15 mouse cellular contexts compared by ENCODE assay signal in the genomic region with DNA sequence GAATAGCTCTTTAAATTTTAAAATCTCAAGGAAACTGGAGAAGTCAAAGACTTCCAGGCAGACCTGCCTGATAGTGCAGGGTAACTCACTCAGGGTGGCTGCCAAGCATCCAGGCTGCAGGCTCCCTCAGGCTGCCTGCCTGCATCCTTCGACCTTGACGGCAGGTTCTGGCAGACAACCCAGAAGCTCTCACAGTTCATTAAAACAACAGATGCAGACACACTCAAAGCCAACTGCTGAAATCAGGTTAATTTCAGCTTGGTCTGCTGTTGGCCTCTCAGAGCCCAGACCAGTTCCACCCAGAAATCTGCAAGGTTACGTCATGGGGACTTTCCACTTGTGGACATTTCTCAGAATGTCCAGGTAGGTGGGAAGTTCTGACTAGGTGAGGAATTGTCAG.
DNase-seq lines count a peak whose midpoint lies in the region; ATAC-seq lines count a peak whose summit lies in the region.
"Had no signal": no experiment of that assay in that cellular context is flagged by ENCODE, and none has a peak within 500 bp of the region (broad histone marks: within the 10 kb centered on the region; RNA-seq: fewer than 3 reads in every experiment).

No protein-coding gene starts in this region.

- no peaks in the 10 kb centered on the region for H3K27me3 ChIP-seq in kidney, embryonic 14.5 days (ENCODE audit: control insufficient read depth, insufficient read depth, low read length)
- H3K27me3 ChIP-seq: heart, embryonic 15.5 days; intestine, embryonic 15.5 days; liver, embryonic 13.5 days; midbrain, embryonic 12.5 days; neural tube, embryonic 12.5 days had no signal

- DNase-seq in adrenal gland, adult (ENCODE audit: inconsistent age in 2 of 2, low spot score in 1 of 2) = peak; percentile 70 to 74
- DNase-seq in adrenal gland, postnatal 4 days (ENCODE audit: low spot score in 2 of 2) = no peak
- DNase-seq in kidney, adult 18-20 months = peak; percentile 8
- DNase-seq in cerebellum, adult 8-10 months = peak; percentile 76
- peak; percentile 19 for DNase-seq in kidney, postnatal 10 days
- no peak for DNase-seq in layer of hippocampus, postnatal 25 days (ENCODE audit: extremely low spot score in 1 of 2, low spot score in 1 of 2)
- no peak for DNase-seq in urinary bladder, postnatal 36 days (ENCODE audit: low spot score in 2 of 2)
- DNase-seq: layer of hippocampus, adult 9-11 months; liver, embryonic 13.5 days; lung, postnatal 10 days had no signal

- H3K4me1 ChIP-seq in kidney, embryonic 14.5 days (ENCODE audit: control insufficient read depth, insufficient read depth, low read length) = no peaks in the 10 kb centered on the region
- H3K4me1 ChIP-seq: heart, embryonic 15.5 days; intestine, embryonic 15.5 days; liver, embryonic 13.5 days; neural tube, embryonic 12.5 days had no signal

- no peaks in the 10 kb centered on the region for H3K36me3 ChIP-seq in kidney, embryonic 14.5 days (ENCODE audit: control insufficient read depth, insufficient read depth, low read length)
- H3K36me3 ChIP-seq: heart, embryonic 15.5 days; intestine, embryonic 15.5 days; liver, embryonic 13.5 days; midbrain, embryonic 12.5 days; neural tube, embryonic 12.5 days had no signal

- no peak for ATAC-seq in kidney, embryonic 14.5 days (ENCODE audit: low FRiP score, low TSS enrichment)
- ATAC-seq: intestine, embryonic 15.5 days had no signal

- WGBS in kidney, embryonic 14.5 days = 73% methylated on average over 3 of the region's 3 CpGs

- H3K4me2 ChIP-seq in kidney, embryonic 14.5 days (replicated peaks; ENCODE audit: low read depth, low read length) = no peak overlapping the region
- H3K4me2 ChIP-seq: heart, embryonic 15.5 days; intestine, embryonic 15.5 days; liver, embryonic 13.5 days; midbrain, embryonic 12.5 days; neural tube, embryonic 12.5 days had no signal

- H3K9ac ChIP-seq in kidney, embryonic 14.5 days (ENCODE audit: low read depth, low read length) = no peak overlapping the region
- H3K9ac ChIP-seq: heart, embryonic 15.5 days; intestine, embryonic 15.5 days; liver, embryonic 13.5 days; midbrain, embryonic 12.5 days; neural tube, embryonic 12.5 days had no signal

- no peak overlapping the region for H3K4me3 ChIP-seq in kidney, embryonic 14.5 days (ENCODE audit: low read length)
- H3K4me3 ChIP-seq: heart, embryonic 15.5 days; intestine, embryonic 15.5 days; liver, embryonic 13.5 days; midbrain, embryonic 12.5 days; neural tube, embryonic 12.5 days had no signal

- H3K9me3 ChIP-seq in kidney, embryonic 14.5 days (ENCODE audit: control insufficient read depth, low read length) = no peaks in the 10 kb centered on the region
- H3K9me3 ChIP-seq: heart, embryonic 15.5 days; intestine, embryonic 15.5 days; liver, embryonic 13.5 days; midbrain, embryonic 12.5 days; neural tube, embryonic 12.5 days had no signal

- no peak overlapping the region for H3K27ac ChIP-seq in kidney, embryonic 14.5 days (ENCODE audit: low read depth, low read length)
- H3K27ac ChIP-seq: heart, embryonic 15.5 days; intestine, embryonic 15.5 days; liver, embryonic 13.5 days; midbrain, embryonic 12.5 days; neural tube, embryonic 12.5 days had no signal

Comparison
In these comparisons a context has a peak if more than half of its experiments do, and no peak if none do; other contexts are left out.
1. DNase-seq: peak in adrenal gland, adult (2 of 2), kidney, adult 18-20 months (single experiment), cerebellum, adult 8-10 months (single experiment) and kidney, postnatal 10 days (single experiment); none in adrenal gland, postnatal 4 days (0 of 2), layer of hippocampus, postnatal 25 days (0 of 2) and urinary bladder, postnatal 36 days (0 of 2).